Mouse (Mus musculus) lung, adult 2 months (tissue): Measurements from ENCODE around the gene Lin52.
A peak's percentile ranks its signal among the peaks of the same experiment; 100 is the strongest.

ENCODE experiments used
- CTCF ChIP-seq: fragments of 200-500 bp; IDR thresholded peaks from 2 replicates; pipeline ENCODE4 v1.5.1; 2011; ENCODE audit warnings: mild to moderate bottlenecking, low read length, control low read depth; ENCODE audit not compliant: insufficient read depth
- POLR2A ChIP-seq: fragments of 200-500 bp; IDR thresholded peaks from 2 replicates; pipeline ENCODE4 v1.6.1; 2011; ENCODE audit warnings: low read depth, mild to moderate bottlenecking, control low read depth, low read length, borderline replicate concordance; ENCODE audit errors: extremely low read depth

GRCm38 (mm10) chr12:84450718-84451646 lies at the start of gene Lin52, which contains the start of gene Aldh6a1:
- no peak for TF ChIP-seq CTCF
- peak; percentile 97 for TF ChIP-seq POLR2A
